Mouse (Mus musculus) heart, postnatal 0 days (tissue): ENCODE measurements around the gene Cers5.

Source experiments
- CTCF ChIP-seq: IDR thresholded peaks from 2 replicates; pipeline ENCODE4 v1.5.1; 2016; ENCODE audit warnings: antibody characterized with exemption, control low read depth, low read depth
- EP300 ChIP-seq: IDR thresholded peaks from 2 replicates; pipeline ENCODE4 v1.6.1; 2016; ENCODE audit warnings: antibody characterized with exemption, low read depth

DNA sequence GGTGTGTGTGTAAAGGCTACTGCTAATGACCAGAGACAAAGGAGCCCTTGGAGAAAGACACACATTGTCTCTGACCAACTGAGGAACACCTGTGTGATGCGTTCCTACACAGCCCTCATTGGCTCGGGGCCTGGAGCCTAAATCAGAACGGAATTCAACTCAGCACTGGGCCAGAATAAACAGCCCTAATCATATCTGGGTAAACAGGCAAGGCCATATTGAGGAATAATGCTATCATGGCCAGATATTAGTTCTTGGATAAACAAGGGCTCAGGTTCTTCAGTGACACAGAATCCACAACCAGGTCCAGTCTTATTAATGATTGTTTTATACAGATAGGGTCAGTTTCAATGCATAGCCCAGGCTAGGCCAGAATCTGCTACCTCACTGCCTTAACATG, 18.3 kb upstream of the Cers5 start:
- TF ChIP-seq CTCF, result no peak
- no peak for TF ChIP-seq EP300
